Mouse (Mus musculus) liver, embryonic 14.5 days (tissue): ENCODE measurements around the gene Adam19. TPM values are rescaled to one million over a fixed set of nuclear protein-coding genes. Genes with fewer than 3 reads are reported as not detected.
"Not testable (repeated sequence)": the region's sequence is repeated elsewhere in the genome, so short reads cannot be mapped to it uniquely, and the experiment has no call there.

Source experiments
- ATAC-seq: fragments of 200-750 bp; cut with Nextera tagmentation; 2 replicates; pipeline ENCODE4 v1.8.0; 2017; ENCODE audit warnings: moderate number of reproducible peaks, mild to moderate bottlenecking, moderate library complexity; ENCODE audit not compliant: insufficient read depth
- DNase-seq, 3 experiments: peaks; one replicate each; pipeline ENCODE4 v3.0.0-alpha.2; 2012 to 2013; ENCODE audit warnings: low read depth in 3 of 3, low spot score in 3 of 3
- H3K27ac ChIP-seq: fragments of 300-500 bp; sonication (generic); 2 replicates; pipeline ENCODE4 v1.5.1; 2014; ENCODE audit warnings: moderate library complexity, mild to moderate bottlenecking, control low read depth, inconsistent platforms
- H3K27me3 ChIP-seq: fragments of 300-500 bp; sonication (generic); 2 replicates; pipeline ENCODE4 v1.6.1; 2014; ENCODE audit warnings: mild to moderate bottlenecking, low read length, moderate library complexity; ENCODE audit not compliant: control insufficient read depth, insufficient read depth
- H3K36me3 ChIP-seq: fragments of 300-500 bp; sonication (generic); replicated peaks from 2 replicates; pipeline ENCODE4 v1.6.1; 2014; ENCODE audit warnings: low read depth; ENCODE audit not compliant: control insufficient read depth, insufficient read depth
- H3K4me1 ChIP-seq, 2 experiments: fragments of 200-500 bp in 1 of 2; fragments of 300-500 bp in 1 of 2; sonication (generic) in 1 of 2; replicated peaks; 2 replicates each; pipeline ENCODE4 v1.6.1; 2012 to 2014; ENCODE audit warnings: antibody characterized with exemption in 1 of 2, inconsistent platforms in 1 of 2, low read length in 1 of 2; ENCODE audit not compliant: control insufficient read depth in 2 of 2, insufficient read depth in 2 of 2
- H3K4me2 ChIP-seq: fragments of 300-500 bp; sonication (generic); 2 replicates; pipeline ENCODE4 v1.6.1; 2014; ENCODE audit warnings: low read depth, mild to moderate bottlenecking, control low read depth, moderate library complexity
- H3K4me3 ChIP-seq, 2 experiments: fragments of 200-500 bp in 1 of 2; fragments of 300-500 bp in 1 of 2; sonication (generic) in 1 of 2; 2 replicates each; pipeline ENCODE4 v1.5.1; 2012 to 2014; ENCODE audit warnings: low read depth in 2 of 2, low read length in 2 of 2, mild to moderate bottlenecking in 2 of 2, control low read depth in 1 of 2, inconsistent platforms in 1 of 2, moderate library complexity in 1 of 2; ENCODE audit not compliant: insufficient read depth in 1 of 2
- H3K9ac ChIP-seq: fragments of 300-500 bp; sonication (generic); replicated peaks from 2 replicates; pipeline ENCODE4 v1.6.1; 2014; ENCODE audit warnings: mild to moderate bottlenecking, control low read depth, moderate library complexity
- H3K9me3 ChIP-seq: fragments of 300-500 bp; sonication (generic); 2 replicates; pipeline ENCODE4 v1.6.1; 2016; ENCODE audit warnings: low read length, mixed read lengths; ENCODE audit not compliant: control insufficient read depth
- CTCF ChIP-seq: IDR thresholded peaks from 2 replicates; pipeline ENCODE4 v1.5.1; 2016; ENCODE audit warnings: antibody characterized with exemption, low read depth, control low read depth
- EP300 ChIP-seq: IDR thresholded peaks from 2 replicates; pipeline ENCODE4 v1.6.1; 2016; ENCODE audit warnings: antibody characterized with exemption, low read depth
- WGBS: fragments of 180-500 bp; shearing (Covaris S2); extraction: QIAGEN DNeasy Blood & Tissue Kit; methylation state at CpG from one replicate; pipeline ENCODE4 v1.1.7; 2014; ENCODE audit not compliant: insufficient replicate concordance; 5-methylcytosine and 5-hydroxymethylcytosine counted together
- polyA plus RNA-seq, 2 experiments: library from polyadenylated mRNA; depleted of rRNA in 1 of 2; stranded (reverse) in 1 of 2; unstranded in 1 of 2; fragments of >200 nt; fragmentation: Nextera tagmentation in 1 of 2; extraction: Ambion mirVana in 1 of 2; gene quantifications; 2 replicates each; pipeline versions ENCODE4 v1.2.1 to v1.2.3; 2012 to 2014

Gene Adam19
- polyA plus RNA-seq, 2 experiments: 0.60 to 1.2 TPM

- Histone ChIP-seq H3K4me3 (no peak overlapping the region), H3K4me2 (no peak overlapping the region), H3K9me3 (no peaks in the 10 kb centered on the region), H3K27ac (no peak overlapping the region), H3K27me3 (peaks cover 12% of the 10 kb centered on the region), H3K9ac (no peak overlapping the region), H3K4me1 (no peaks in the 10 kb centered on the region), H3K36me3 (no peaks in the 10 kb centered on the region)
- DNase-seq: no peak
- no peak for ATAC-seq
- 68% methylated on average over 7 of the region's 7 CpGs for WGBS
- TF ChIP-seq CTCF (no peak), EP300 (no peak)
These were observed 112.7 kb downstream of the Adam19 start for GRCm38 (mm10) chr11:46168506-46168905.

DNA sequence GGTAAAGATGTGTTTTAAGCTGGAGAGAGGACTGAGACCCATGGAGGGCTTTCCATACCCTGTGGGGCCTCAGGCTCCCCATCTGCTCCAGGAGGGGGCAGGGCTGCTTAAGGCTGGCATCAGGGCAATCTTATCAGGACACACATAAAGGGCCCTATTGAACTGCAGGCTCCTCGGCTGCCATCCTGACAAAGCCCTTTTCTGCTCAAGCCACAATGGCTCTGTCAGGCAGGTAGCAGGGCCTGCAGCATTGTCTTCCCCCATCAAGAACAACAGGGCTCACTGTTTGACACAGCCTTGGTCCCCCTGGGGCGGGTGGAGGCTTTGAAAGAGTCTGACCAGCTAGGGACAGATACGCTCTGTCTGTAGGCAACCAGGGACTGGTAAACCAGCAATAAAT is 114.1 kb downstream of the Adam19 start:
- no peaks in the 10 kb centered on the region for H3K36me3 ChIP-seq
- H3K4me2 ChIP-seq: no peak overlapping the region
- TF ChIP-seq CTCF (0 out of 2 replicates have a peak, but pooled peaks have one; percentile 4), EP300 (no peak)
- no peak overlapping the region for H3K4me3 ChIP-seq
- H3K27ac ChIP-seq: no peak overlapping the region
- H3K4me1 ChIP-seq: no peaks in the 10 kb centered on the region
- no peak overlapping the region for H3K9ac ChIP-seq
- peaks cover 12% of the 10 kb centered on the region for H3K27me3 ChIP-seq
- no peak for ATAC-seq
- 42% methylated on average over 3 of the region's 3 CpGs for WGBS
- H3K9me3 ChIP-seq: no peaks in the 10 kb centered on the region
- DNase-seq: no peak

DNA sequence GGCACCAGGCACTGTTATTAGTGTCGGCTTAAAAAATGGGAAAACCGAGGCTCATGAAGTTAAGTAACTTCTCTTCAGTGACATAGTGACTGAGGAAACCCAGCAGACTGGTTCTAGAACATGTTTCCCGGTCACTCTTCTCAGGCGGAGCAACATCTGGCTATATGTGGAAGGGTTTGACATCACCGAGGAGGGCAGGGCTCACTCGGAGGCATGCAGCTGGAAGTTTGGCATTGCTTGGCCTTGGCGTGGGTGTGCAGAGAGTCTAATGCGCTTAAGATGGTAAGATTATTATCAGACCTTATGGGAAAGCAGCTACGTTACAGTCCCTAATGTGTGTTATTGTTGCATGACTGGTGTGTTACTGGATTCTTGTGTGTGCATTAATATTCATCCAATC is 116.3 kb downstream of the Adam19 start:
- no peaks in the 10 kb centered on the region for H3K4me1 ChIP-seq
- H3K9me3 ChIP-seq: no peaks in the 10 kb centered on the region
- ATAC-seq (no peak), DNase-seq (no peak)
- no peak overlapping the region for H3K27ac ChIP-seq
- H3K9ac ChIP-seq: no peak overlapping the region
- H3K4me2 ChIP-seq: no peak overlapping the region
- TF ChIP-seq EP300: no peak
- TF ChIP-seq CTCF: no peak
- 65% methylated on average over 9 of the region's 9 CpGs for WGBS
- H3K36me3 ChIP-seq: no peaks in the 10 kb centered on the region
- no peak overlapping the region for H3K4me3 ChIP-seq
- H3K27me3 ChIP-seq: no peaks in the 10 kb centered on the region; the same call in 1 of the 2 replicates

DNA sequence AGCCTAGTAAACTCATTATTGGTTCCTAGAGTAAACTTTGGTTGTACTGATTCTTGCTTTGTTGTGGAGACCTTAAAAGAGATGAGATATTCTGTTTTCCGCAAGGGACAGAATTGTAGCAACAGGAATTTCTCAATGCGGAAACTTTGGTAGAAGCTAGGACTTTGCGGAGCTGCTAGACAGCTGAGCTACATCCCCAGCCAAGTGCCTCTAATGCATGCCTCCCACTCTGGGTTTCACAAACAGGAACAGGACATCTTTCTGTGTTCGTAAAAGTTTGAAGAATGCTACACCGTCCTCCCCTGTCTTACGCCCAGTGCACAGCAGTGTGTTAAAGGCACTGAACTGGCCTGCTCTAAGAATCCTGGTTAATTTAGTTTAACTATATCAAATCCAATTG is 120.4 kb downstream of the Adam19 start:
- Histone ChIP-seq H3K4me1 (no peaks in the 10 kb centered on the region), H3K27me3 (no peaks in the 10 kb centered on the region), H3K4me3 (no peak overlapping the region), H3K9ac (no peak overlapping the region), H3K4me2 (no peak overlapping the region), H3K36me3 (no peaks in the 10 kb centered on the region), H3K27ac (no peak overlapping the region), H3K9me3 (no peaks in the 10 kb centered on the region)
- TF ChIP-seq CTCF (no peak), EP300 (no peak)
- ATAC-seq: no peak
- WGBS: 75% methylated on average over 6 of the region's 6 CpGs
- no peak for DNase-seq

- DNase-seq (no peak), ATAC-seq (no peak)
- Histone ChIP-seq H3K9ac (no peak overlapping the region), H3K4me2 (no peak overlapping the region), H3K27ac (no peak overlapping the region), H3K4me3 (no peak overlapping the region), H3K9me3 (no peaks in the 10 kb centered on the region), H3K27me3 (no peaks in the 10 kb centered on the region), H3K4me1 (no peaks in the 10 kb centered on the region), H3K36me3 (no peaks in the 10 kb centered on the region)
- TF ChIP-seq CTCF: no peak
- no peak for TF ChIP-seq EP300
- 59% methylated on average over 10 of the region's 10 CpGs for WGBS
These were observed 121.7 kb downstream of the Adam19 start for GRCm38 (mm10) chr11:46177246-46178043.

GRCm38 (mm10) chr11:46182031-46182430 is 126.2 kb downstream of the Adam19 start:
- not testable (repeated sequence) for H3K9me3 ChIP-seq, H3K4me3 ChIP-seq, H3K9ac ChIP-seq, H3K27ac ChIP-seq, ATAC-seq, H3K4me2 ChIP-seq, H3K4me1 ChIP-seq, H3K36me3 ChIP-seq, H3K27me3 ChIP-seq, DNase-seq
- WGBS: 57% methylated on average over 1 of the region's 1 CpGs
